Mouse (Mus musculus) spleen, adult 2 months (tissue): Measurements from ENCODE around the gene Fut7.

Source experiments
- CTCF ChIP-seq: fragments of 200-500 bp; IDR thresholded peaks from 2 replicates; pipeline ENCODE4 v1.5.1; 2011; ENCODE audit warnings: mild to moderate bottlenecking, inconsistent platforms; ENCODE audit not compliant: insufficient read depth, insufficient read length, insufficient replicate concordance; ENCODE audit errors: extremely low read depth
- POLR2A ChIP-seq: fragments of 200-500 bp; IDR thresholded peaks from 2 replicates; pipeline ENCODE4 v1.6.1; 2011; ENCODE audit warnings: low read depth, low read length, inconsistent platforms

DNA sequence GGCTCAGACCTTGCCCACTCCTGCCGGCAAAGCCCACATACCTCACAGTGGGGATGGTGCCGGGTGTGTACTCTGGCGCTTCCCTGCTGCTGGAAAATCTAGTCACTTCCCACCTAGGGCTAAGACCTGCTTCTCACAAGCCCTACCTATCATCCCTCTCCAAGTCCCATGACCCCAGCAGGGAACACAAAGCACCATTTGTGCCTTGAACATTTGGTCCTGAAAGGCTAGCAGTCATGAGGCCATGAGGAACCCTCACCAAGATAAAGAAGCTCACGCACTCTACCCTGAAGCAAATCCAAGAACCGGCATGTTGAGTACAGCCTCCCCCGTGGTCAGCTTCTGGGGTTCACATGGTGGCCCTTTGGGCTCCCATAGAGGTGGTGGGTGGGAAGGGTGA lies 46.9 kb downstream of the Fut7 start, which contains the start of gene Ptgds:
- TF ChIP-seq POLR2A (no peak), CTCF (no peak)
